Mouse (Mus musculus) megakaryocyte progenitor cell, adult 5-6 weeks (primary cell): ENCODE results near the gene Pex6. TPM values are rescaled to one million over a fixed set of nuclear protein-coding genes. Genes with fewer than 3 reads are reported as not detected.
"Not testable (repeated sequence)": the region's sequence is repeated elsewhere in the genome, so short reads cannot be mapped to it uniquely, and the experiment has no call there.

Experiments used
- ATAC-seq: replicated peaks from 2 replicates; pipeline ENCODE4 v1.8.0; 2016; ENCODE audit warnings: mild to moderate bottlenecking, moderate TSS enrichment, inconsistent platforms; ENCODE audit not compliant: poor library complexity
- total RNA-seq, 2 experiments: library from RNA; stranded (forward) in 1 of 2; stranded (reverse) in 1 of 2; fragments of 157-497, 149-512 nt in 1 of 2; fragments of 200-1000 nt in 1 of 2; gene quantifications; 2 replicates each; pipeline versions ENCODE4 v1.2.3 to v1.2.4; 2015 to 2017

Pex6 gene
- total RNA-seq, 2 experiments from 2014 or later, result 7.8 to 11.3 TPM

DNA sequence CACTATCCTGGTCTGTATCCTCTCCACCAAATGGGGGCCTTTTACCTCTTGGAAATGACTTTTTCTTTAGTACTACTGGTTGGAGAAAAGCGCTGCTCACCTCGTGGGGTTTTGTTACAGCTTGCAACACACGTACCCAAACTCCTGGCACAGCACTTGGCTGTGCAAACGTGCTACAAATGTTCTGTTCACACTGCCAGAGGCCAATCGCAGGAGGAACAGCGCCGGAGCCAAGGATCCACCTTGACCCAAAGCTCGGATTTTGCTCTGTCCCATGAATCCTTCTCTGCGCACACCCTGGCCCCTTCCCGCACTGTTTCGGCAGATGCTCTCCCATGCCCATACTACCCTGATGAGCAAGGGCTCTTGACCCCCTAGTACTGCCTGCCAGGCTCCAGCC, 17.2 kb downstream of the Pex6 start:
- no peak for ATAC-seq

- ATAC-seq, result peak; percentile 5; the same call in 1 of the 2 replicates
Observed at GRCm38 (mm10) chr17:46728904-46729318, 17.6 kb downstream of the Pex6 start, which contains the start of gene Gnmt. Gnmt (minus strand) TSS chr17:46729168.

DNA sequence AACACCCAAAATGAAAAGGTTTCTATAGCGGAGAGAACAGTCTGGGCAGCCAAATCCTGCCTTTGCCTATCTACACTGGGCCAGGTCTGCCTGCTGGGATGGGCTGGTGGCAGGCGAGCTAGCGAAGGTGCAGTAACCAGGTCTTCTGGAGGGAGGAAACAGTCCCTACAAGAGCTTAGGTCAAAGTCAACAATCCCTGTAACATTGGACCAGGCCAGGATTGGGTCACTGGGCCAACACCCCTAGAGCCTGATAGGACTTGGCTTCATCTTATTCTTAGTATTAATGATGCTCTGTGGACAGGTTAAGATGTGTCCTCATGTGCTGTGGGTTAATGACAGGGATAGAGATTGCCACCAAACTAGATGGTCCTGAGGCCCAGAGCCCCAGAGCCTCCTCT, 22.8 kb downstream of the Pex6 start:
- ATAC-seq, result no peak

GRCm38 (mm10) chr17:46735287-46735686, 24.0 kb downstream of the Pex6 start:
- ATAC-seq, result no peak

GRCm38 (mm10) chr17:46736160-46736559, 24.9 kb downstream of the Pex6 start:
- peak; percentile 90 for ATAC-seq

DNA sequence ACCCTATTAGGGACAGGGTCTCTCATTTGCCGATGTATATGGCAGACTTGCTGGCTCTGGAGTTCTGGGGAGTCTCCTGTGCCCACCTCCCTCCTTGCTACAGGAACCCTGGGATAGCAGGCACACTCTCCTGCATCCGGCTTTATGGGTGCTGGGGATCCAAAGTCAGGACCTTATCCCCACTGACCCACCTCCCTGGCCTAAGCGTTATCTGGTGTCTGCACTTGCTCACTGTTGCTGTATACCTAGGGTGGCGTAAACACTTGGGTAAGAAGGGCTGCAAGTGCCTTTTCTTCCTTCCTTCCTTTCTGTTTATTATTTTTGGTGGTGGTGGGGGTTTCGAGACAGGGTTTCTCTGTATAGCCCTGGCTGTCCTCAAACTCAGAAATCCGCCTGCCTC, 30.0 kb downstream of the Pex6 start:
- ATAC-seq, result no peak

DNA sequence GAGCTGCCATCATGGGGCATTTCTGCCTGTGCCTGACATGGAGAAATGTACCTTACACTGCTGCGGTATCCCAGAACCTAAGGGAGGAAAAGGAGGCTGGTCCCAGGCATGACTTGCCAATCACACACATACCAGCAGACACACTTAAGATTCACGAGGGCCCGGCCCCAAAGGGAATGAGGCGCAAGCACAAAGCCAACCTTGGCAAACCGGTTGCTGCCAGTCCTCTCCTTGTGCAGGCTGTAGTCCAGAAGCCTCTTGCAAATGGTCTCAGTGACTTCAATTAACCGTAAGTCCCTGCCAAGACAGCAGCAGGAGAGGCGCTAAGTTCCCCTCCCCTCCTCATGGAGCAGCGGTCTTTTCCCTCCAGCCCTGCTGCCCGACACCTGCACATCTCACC, 31.7 kb downstream of the Pex6 start:
- no peak for ATAC-seq

DNA sequence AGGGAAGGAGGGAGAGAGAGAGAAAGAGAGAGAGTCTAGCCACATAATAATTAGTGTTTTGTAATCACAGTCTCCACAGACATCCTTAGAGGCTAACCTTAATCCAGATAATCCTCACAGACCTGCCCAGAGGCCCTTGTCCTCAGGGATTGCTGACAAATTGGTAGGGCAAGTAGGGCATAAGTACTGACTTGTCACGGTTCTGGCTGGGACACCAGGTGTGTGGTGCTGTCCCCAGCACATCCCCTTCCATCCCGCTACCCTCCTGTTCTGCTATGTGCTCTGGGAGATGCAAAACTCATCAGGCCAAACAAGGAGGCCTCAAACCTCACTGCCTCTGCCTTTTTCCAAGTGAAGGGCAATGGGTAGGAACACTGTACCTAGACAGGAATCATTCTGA, 34.2 kb downstream of the Pex6 start:
- no peak for ATAC-seq

DNA sequence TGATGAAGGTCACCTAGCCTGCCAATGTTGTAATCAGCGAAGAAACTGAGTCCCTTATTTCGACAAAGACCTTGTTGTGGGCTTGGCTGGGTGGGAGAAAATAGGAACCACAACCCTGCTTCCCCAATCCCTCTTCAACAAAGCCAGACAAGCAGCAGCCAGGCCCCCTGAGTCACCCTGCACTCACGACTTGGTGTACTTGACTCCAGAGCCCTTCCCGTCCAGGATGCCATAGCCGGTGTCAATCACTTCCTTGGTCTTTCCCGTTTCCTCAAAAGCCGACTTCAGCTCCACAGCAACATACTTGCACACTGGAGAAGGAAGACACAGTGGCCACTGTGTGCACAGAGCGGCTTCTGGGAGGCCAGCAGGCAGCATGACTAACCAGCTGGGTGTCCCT, 36.0 kb downstream of the Pex6 start:
- no peak for ATAC-seq

- no peak for ATAC-seq
Observed at GRCm38 (mm10) chr17:46747806-46748205, 36.5 kb downstream of the Pex6 start.

DNA sequence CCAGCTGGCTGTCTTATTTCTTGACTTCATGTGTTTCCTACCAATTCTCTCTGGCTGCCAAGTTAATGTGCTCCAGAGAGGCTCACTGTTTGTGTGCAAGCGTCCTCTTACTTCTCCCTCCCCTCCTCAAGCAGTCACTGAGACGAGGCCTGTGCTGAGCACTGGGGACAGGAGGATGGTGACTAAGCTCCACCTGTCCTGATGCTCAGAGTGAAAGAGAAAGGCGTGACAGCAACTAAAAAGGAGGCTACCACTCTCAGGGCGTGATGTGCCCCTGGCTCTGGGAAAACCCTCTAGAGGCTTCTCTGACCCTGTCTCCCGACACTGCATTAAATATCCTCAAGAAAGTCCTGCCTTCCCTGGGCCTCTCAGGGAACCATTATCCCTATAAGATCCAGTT, 38.0 kb downstream of the Pex6 start:
- ATAC-seq, result no peak

DNA sequence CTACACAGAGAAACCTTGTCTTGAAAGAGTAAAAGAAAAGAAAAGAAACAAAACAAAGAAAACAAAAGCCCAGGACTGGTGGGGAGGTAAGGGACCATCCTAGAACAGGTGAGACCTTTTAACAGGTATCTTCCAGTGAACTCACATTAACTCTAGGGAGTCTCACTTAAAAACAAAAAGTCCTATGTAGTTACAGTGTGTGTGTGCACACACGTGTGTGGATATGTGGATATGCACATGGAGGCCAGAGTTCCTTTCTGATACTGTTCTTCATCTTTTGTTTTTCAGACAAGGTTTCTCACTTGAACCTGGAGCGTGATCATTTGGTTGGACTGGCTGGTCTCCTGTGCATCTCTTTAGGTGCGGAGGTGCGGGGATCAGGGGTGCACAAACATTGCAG, 39.3 kb downstream of the Pex6 start:
- ATAC-seq, result no peak

DNA sequence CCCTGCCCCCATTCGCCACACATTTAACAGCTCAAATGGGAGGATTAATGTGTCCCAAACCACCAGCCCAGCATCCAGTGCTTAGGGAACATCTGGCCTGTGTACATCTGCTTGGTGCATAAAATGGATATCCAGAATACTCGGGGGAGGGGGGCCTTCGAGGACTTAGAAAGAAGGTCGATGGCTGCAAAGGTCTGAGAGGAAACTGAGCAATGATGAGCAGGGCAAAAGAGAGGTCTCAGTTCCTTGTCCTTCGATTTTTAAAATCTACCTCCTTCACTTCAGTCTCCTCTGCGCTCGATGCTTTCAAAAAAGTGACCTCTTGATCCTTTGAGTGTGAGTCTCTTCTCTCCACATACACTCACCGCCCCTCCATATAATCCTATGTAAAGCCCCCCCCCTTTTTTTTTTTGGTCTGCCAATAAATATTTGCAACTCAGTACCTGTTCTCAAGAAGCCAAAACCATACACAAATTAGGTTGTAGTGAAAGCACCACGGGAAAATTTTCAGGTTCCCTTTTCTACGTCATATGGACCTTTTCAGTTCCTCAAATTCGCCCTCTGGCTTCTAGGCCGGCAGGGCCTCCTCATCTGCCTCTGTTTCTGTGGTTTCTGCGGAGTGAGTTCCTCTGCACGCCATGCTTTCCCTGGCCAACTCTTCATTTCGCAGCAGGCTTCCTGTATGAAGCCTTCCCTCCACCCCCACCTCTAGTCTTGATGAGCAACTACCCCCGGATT, 40.0 kb downstream of the Pex6 start:
- peak; percentile 59 for ATAC-seq

DNA sequence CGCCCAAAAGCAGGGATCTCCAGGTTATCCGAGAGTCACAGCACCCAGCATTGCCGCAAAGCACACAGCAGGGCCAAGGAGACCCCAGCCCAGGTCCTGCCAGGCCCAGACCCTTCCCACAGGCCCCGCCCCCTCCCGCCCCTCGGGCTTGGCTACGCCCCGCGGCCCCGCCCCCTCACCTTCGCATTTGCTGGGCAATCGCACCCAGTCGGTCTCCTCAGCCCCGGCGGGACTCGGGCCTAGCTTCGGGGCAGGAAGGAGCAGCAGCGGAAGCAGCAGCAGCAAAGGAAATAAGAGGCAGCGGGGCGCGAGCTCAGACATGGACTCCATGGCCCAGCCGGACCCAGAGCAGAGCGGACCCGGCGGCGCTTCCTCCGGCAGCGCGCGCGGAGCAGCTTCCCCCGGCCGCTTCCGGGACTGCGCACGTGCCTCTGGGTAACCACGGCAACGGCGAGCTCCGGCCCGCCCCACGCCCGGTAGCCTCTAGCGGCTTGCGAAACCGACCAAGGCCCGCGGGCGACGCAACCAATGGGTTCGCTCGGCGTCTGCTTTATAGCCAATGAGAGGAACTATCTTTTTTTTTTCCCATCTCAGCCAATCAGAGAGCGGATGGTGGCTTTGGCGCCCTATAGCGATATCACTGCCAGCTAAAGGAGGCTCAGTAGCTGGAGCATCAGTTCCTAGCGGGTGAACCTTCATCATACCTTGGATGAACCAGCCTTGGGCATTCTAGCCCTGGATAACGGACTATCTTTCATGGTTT, 40.7 kb downstream of the Pex6 start, which contains the start of gene Cnpy3:
Gene Cnpy3 (minus strand): TSS at position 421 of the 763 bp plus-strand sequence.
- peak; percentile 92 for ATAC-seq

- no peak for ATAC-seq
Observed at GRCm38 (mm10) chr17:46758753-46759152, 47.5 kb downstream of the Pex6 start.

DNA sequence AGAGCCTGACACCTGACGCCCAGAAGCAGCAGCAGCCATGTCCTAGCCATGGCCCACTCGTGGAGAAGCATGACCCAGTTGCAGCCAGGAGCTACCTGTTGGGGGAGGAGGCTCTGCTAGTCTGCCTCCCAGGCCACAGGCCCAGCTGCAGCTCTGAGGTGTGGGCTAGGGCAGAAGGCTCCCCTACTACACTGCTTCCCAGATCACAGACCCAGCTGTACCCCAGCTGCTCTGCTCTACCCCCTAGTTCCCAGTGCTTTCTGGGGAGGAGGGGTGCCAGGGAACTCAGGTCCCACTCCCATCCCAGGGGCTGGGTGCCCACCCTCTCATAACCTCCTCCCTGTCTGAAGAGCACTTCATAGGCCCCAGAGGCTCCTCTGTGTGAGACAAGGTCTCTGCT, 52.3 kb downstream of the Pex6 start, which contains the start of gene Ptcra:
Gene Ptcra (minus strand): TSS at position 169 of the 400 bp plus-strand sequence.
- no peak for ATAC-seq

DNA sequence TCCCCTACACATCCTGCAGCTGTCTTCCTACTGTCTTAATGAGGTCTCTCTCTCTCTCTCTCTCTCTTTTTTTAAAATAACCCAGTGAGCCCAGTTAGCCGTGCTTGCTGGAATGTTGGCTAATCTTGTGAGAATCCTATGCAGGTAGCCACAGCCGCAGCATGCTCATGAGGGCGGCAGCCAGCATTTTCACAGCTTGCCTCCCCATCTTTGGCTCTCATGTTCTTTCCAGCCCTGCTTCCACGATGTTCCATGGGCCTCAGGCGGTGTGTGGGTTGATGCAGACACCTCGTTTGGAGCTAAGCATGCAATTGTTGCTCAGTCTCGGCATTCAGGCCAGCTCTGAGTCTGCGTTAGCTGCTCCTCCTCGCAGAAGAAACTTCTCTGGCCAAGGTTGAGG, 53.7 kb downstream of the Pex6 start:
- ATAC-seq, result not testable (repeated sequence)

DNA sequence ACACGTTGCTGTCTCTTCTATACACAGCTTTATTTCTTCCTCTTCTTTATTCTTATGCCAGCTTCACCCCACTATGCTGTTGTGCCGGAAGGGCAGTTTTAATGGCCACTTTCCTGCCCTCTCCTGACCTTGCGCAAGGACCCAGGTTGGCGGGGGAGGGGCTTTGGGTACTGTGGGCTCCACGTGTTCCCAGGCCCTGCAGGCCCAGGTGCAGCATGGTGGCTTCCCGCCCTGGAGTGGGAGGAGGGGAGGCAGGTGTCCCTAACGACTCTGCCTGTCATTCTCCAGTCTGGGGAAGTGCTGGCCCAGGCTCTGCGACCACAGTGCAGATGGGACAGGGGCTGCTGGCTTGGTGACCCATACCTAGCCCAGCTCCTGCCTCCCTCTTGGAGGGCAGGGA, 56.6 kb downstream of the Pex6 start:
- no peak; the same call in 1 of the 2 replicates for ATAC-seq

GRCm38 (mm10) chr17:46770546-46770945, 59.3 kb downstream of the Pex6 start:
- ATAC-seq, result no peak

DNA sequence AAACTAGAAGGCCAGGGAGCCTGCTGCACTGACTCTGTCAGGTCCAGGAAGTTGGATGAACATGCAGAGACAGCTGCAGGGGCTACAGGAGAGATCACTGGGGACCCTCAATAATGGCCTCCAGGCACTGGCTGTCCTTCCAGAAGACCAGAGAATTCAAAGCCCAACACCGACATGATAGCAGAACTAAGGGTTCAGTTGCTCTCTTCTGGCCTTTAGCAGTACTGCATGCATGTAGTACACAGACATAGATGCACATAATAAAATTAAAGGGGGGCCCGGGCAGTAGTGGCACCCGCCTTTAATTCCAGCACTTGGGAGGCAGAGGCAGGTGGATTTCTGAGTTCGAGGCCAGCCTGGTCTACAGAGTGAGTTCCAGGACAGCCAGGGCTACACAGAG, 59.8 kb downstream of the Pex6 start:
- 0 out of 2 replicates have a peak, but pooled peaks have one; percentile 27 for ATAC-seq

GRCm38 (mm10) chr17:46771616-46772015, 60.4 kb downstream of the Pex6 start:
- ATAC-seq, result no peak

GRCm38 (mm10) chr17:46772038-46772403, 60.8 kb downstream of the Pex6 start:
- no peak for ATAC-seq
